Mouse (Mus musculus): ENCODE measurements around the gene Slc35f4.

DNA sequence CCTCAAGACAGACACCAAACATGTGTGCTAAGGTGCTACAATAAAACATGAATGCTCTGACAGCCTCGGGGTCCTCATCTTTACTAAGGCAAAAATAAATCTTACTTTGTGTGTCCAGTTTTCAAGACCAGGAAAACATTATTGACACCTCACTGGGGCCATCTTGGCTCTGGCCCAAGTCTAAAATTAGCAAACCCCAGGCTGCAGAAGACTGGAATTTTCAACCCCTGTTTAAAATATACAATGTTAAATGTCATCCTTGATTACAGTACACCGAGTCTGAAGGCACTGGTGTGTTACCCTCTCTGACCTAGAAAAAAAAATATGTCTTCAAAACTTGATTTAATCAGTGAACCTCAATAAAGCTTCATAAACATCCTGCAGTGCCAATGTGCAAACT, 11.7 kb downstream of the Slc35f4 start:
- TF ChIP-seq ZC3H11A (IDR thresholded peaks at IDR 0.05; ENCODE audit: borderline replicate concordance, low read depth, low read length) (no peak), HCFC1 (IDR thresholded peaks at IDR 0.05; ENCODE audit: borderline replicate concordance, insufficient read depth, low read length) (no peak), MAFK (IDR thresholded peaks at IDR 0.05; ENCODE audit: insufficient read depth, low read depth, low read length) (no peak), ZNF384 (IDR thresholded peaks at IDR 0.05; ENCODE audit: low read depth, low read length) (no peak)

Data from ES-E14 (cell line).